Mouse (Mus musculus) right cerebral cortex, postnatal 4 days (tissue): ENCODE results near the gene L3hypdh.
"Not testable (repeated sequence)": the region's sequence is repeated elsewhere in the genome, so short reads cannot be mapped to it uniquely, and the experiment has no call there.

Source experiments
- DNase-seq: peaks from one replicate; pipeline ENCODE4 v3.0.0-alpha.2; 2022

L3hypdh gene

GRCm38 (mm10) chr12:72053303-72053702, 31.9 kb downstream of the L3hypdh start:
- no peak for DNase-seq

- no peak for DNase-seq
Observed at GRCm38 (mm10) chr12:72052571-72052970, 32.7 kb downstream of the L3hypdh start.

DNA sequence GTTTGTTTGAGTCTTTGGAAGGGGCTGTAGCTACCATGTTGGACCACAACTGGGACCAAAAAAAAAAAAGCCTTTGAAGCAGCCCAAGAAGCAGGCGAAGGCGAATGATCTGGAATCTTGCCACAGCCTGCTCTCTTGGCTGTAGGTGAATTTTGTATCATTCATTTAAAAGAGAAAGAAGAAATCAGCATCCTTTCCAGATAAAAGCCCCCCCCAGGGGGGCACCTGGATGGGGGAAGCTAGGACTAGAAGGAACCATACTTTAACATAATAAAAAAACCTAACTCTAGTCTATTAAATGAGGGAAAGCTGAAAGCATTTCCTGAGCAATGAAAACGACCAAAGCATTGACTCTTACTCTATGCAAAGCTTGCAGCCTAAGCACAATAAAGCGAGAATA, 34.4 kb downstream of the L3hypdh start:
- DNase-seq: no peak

GRCm38 (mm10) chr12:72050156-72050555, 35.1 kb downstream of the L3hypdh start:
- DNase-seq: not testable (repeated sequence)

DNA sequence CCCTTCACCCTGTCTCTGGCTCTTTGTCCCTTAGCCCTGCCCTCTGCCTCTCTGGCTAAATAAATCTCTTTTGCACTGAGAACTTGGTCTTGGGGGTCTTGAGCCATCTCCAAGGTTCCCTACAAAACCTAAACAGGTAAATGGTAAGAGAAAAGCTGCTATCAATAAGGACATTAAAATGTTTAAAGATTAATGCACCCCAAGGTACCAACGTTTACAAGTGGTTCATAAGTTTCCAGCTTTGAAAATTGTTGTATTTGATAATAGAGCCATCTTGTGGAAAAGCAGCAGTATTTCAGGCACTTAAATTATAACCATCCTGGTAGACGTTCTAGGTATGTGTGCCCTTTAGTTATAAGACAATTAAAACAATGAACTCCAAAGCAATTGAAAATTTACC, 37.7 kb downstream of the L3hypdh start:
- DNase-seq: no peak

- DNase-seq: no peak
Observed at GRCm38 (mm10) chr12:72041238-72041637, 44.0 kb downstream of the L3hypdh start.

DNA sequence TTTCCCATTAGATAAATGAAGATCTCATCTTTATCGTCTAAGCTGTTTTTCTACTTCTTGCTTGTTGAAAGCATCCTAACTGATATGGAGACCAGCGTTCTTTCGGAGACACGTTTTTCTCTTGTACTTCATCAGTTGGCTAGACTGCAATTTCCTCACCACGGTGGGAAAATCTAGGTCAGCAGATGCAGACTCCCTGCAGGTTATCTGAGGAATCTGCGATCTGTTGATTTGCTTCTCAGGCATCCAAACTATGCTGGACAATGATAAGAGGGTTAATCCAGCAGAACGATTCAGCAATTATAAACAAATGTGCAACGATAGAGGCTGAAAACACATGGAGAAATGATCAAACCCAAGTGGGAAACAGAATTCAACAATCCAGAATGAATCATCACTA, 45.7 kb downstream of the L3hypdh start:
- no peak for DNase-seq

DNA sequence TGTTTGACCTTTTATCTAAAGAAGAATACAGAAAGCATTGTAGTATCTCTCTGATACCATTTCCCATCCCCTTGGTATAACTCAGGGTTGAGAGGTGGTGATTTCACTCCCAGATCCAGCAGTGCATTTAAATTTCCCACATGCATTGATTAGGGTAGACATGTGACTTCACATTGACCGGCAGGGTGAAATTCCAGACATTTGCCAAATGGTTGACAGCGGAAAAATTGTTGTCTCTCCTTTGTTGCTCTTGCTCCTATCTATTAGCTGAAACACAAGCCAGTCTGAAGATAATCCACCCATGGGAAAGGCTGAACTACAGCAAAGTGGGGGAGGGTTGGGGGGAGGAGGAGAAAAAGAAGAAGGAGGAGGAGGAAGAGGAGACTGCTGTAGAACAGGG, 46.4 kb downstream of the L3hypdh start:
- DNase-seq: no peak

DNA sequence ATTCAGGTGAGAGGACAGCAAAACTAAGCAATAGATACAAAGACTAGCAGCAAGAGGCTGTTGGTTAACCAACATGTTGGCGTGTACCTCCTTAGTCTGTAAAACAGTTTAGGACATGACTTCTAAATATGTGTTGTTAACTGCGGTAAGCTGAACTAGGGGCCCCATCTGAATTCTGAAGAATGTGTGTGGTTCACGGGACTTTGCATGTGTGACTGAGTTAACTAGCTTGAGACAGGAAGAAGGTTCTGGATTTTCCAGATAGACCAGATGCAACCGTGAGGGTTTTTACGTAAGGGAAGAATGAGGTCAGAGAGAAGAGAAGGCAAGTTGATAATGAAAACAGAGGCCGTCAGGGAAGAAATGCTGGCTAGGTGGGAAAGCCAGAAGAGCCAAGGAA, 48.2 kb downstream of the L3hypdh start:
- no peak for DNase-seq

GRCm38 (mm10) chr12:72036097-72036661, 49.1 kb downstream of the L3hypdh start:
- no peak for DNase-seq

DNA sequence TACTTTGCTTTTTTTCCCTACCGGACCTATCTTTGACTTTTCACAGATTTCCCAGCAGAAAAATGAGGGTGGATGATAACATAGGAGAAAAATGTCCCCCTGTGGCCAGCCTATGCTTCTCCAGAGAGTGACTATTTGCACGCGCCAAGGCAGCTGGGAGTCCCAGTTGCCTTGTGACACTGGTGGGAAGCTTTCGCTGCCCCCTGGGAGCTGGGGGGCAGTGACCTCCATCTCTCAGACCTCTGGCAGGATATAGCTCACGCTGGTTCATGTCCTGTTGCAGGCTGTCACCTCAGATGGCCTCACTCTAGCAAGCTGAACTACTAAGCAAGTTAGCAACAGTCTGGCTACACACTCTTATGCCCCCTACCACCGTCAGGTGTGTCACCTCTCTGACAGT, 53.4 kb downstream of the L3hypdh start:
- DNase-seq: no peak

DNA sequence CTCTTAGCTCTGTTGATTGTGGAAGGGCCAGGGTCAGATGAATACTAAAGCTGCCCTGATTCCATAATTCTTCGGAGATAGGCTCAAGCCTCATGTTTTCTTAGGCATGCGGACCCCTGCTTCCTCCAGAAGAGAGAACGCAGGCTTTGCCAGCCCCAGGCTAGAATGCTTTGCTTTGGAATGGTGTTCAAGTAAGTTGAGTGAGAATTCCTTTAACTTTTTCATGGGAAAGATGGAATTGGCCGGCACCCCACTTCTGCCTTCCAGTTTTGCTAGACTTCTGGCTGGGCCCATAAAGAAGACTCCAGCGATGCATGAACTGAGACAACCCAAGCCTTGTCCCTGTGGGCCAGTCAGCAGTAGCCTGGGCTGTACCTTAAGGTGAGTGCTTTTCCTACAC, 54.1 kb downstream of the L3hypdh start:
- peak; percentile 12 for DNase-seq

DNA sequence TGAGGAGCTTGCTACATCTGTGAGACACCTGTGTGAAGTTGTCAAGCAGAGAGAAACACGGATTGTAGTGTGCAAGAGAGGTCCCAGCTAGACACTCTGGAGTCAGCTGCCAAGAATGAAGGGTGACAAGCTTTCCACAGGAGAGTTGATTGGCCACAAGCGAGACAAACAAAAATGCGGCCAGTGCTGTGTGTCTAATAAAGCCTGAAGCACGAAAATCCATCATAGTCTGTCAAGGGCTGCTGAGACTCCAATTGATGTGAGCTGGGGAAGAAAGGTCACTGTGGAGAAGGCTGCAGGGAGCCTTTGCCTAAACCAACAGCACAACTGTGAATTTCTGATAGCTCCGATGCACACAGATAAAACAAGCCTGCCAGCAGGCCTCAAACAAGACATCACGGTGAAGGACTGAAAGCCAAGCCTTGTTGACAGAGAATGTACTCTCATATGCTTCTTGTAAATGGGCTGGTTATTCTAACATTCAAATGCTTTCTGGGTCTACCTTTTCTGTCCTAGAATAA, 59.9 kb downstream of the L3hypdh start:
- DNase-seq: no peak

DNA sequence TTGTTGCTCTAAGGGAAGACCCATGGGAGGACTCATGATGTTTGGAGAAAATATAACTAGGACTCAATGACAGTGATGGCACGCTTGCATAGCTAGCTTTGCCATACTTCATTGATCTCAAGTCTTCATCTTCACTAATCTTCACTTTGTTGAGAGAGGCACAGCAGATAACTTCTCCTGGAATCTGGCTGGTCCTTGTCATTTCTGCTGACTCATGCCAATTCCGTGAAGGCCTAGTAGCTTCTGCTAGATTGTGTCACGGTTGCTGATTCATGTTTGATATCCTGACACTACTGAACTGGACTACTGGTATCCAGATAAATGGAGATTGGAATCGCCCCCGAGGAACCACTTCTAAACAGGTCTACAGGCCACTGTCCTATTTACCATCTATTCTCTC, 61.7 kb downstream of the L3hypdh start:
- no peak for DNase-seq
